Mouse (Mus musculus) liver, embryonic 12.5 days (tissue): Measurements from ENCODE around the gene Tfap2a. TPM values are rescaled to one million over a fixed set of nuclear protein-coding genes. Genes with fewer than 3 reads are reported as not detected.
A peak's percentile ranks its signal among the peaks of the same experiment; 100 is the strongest.

ENCODE experiments used
- ATAC-seq: fragments of 200-750 bp; cut with Nextera tagmentation; 2 replicates; pipeline ENCODE4 v1.8.0; 2017; ENCODE audit warnings: moderate number of reproducible peaks, mild to moderate bottlenecking, moderate library complexity
- H3K27ac ChIP-seq: fragments of 300-500 bp; sonication (generic); 2 replicates; pipeline ENCODE4 v1.5.1; 2016; ENCODE audit warnings: mild to moderate bottlenecking
- H3K27me3 ChIP-seq: fragments of 300-500 bp; sonication (generic); replicated peaks from 2 replicates; pipeline ENCODE4 v1.6.1; 2016; ENCODE audit warnings: mild to moderate bottlenecking, moderate library complexity
- H3K36me3 ChIP-seq: fragments of 300-500 bp; sonication (generic); 2 replicates; pipeline ENCODE4 v1.6.1; 2016; ENCODE audit warnings: mild to moderate bottlenecking, moderate library complexity
- H3K4me1 ChIP-seq: fragments of 300-500 bp; sonication (generic); 2 replicates; pipeline ENCODE4 v1.6.1; 2016
- H3K4me2 ChIP-seq: fragments of 300-500 bp; sonication (generic); 2 replicates; pipeline ENCODE4 v1.6.1; 2016; ENCODE audit warnings: mild to moderate bottlenecking, moderate library complexity
- H3K4me3 ChIP-seq: fragments of 300-500 bp; sonication (generic); 2 replicates; pipeline ENCODE4 v1.5.1; 2016; ENCODE audit warnings: mild to moderate bottlenecking, moderate library complexity
- H3K9ac ChIP-seq: fragments of 300-500 bp; sonication (generic); 2 replicates; pipeline ENCODE4 v1.6.1; 2016; ENCODE audit warnings: mild to moderate bottlenecking, moderate library complexity
- H3K9me3 ChIP-seq: fragments of 300-500 bp; sonication (generic); replicated peaks from 2 replicates; pipeline ENCODE4 v1.6.1; 2016; ENCODE audit warnings: mild to moderate bottlenecking, moderate library complexity
- WGBS: fragments of 180-500 bp; shearing (Covaris S2); methylation state at CpG from one replicate; pipeline ENCODE4 v1.1.7; 2016; ENCODE audit not compliant: insufficient replicate concordance; 5-methylcytosine and 5-hydroxymethylcytosine counted together
- polyA plus RNA-seq: library from polyadenylated mRNA; unstranded; fragments of >200 nt; fragmentation: Nextera tagmentation; extraction: Ambion mirVana; gene quantifications from 2 replicates; pipeline ENCODE4 v1.2.1, GENCODE M21; 2016

Tfap2a gene
- polyA plus RNA-seq, result 0.07 TPM in 2 replicates

GRCm38 (mm10) chr13:40738196-40738880, at the start of gene Tfap2a:
Gene Tfap2a, minus strand, starts transcription at chr13:40738376.
- H3K9ac ChIP-seq, result no peak within 1 kb of the TSS
- peaks cover 4% of the 10 kb centered on the region; the same call in 1 of the 2 replicates for H3K4me1 ChIP-seq
- H3K27me3 ChIP-seq, result peaks cover 100% of the 10 kb centered on the region
- 3% methylated on average over 30 of the region's 30 CpGs for WGBS
- H3K27ac ChIP-seq, result no peak within 1 kb of the TSS
- H3K4me2 ChIP-seq, result no peak within 1 kb of the TSS
- ATAC-seq, result no peak
- H3K36me3 ChIP-seq, result no peaks in the 10 kb centered on the region
- H3K9me3 ChIP-seq, result no peaks in the 10 kb centered on the region
- no peak within 1 kb of the TSS for H3K4me3 ChIP-seq

- Histone ChIP-seq H3K36me3 (no peaks in the 10 kb centered on the region), H3K4me2 (no peak overlapping the region), H3K4me3 (no peak overlapping the region), H3K27me3 (no peaks in the 10 kb centered on the region), H3K27ac (no peak overlapping the region), H3K9me3 (no peaks in the 10 kb centered on the region), H3K4me1 (no peaks in the 10 kb centered on the region), H3K9ac (no peak overlapping the region)
- ATAC-seq, result no peak
- 36% methylated on average over 8 of the region's 8 CpGs for WGBS
Measured at GRCm38 (mm10) chr13:40784202-40784771, 46.1 kb upstream of the Tfap2a start.

GRCm38 (mm10) chr13:40757995-40758394, 19.8 kb upstream of the Tfap2a start:
- H3K27ac ChIP-seq, result no peak overlapping the region
- no peak overlapping the region for H3K9ac ChIP-seq
- H3K36me3 ChIP-seq, result no peaks in the 10 kb centered on the region
- no peaks in the 10 kb centered on the region for H3K27me3 ChIP-seq
- no peak overlapping the region for H3K4me3 ChIP-seq
- no peaks in the 10 kb centered on the region for H3K4me1 ChIP-seq
- H3K4me2 ChIP-seq, result no peak overlapping the region
- H3K9me3 ChIP-seq, result no peaks in the 10 kb centered on the region
- no peak for ATAC-seq

- Histone ChIP-seq H3K4me3 (no peak overlapping the region), H3K9ac (no peak overlapping the region), H3K4me2 (no peak overlapping the region), H3K9me3 (no peaks in the 10 kb centered on the region), H3K36me3 (no peaks in the 10 kb centered on the region), H3K4me1 (no peaks in the 10 kb centered on the region), H3K27ac (no peak overlapping the region), H3K27me3 (no peaks in the 10 kb centered on the region)
- WGBS, result 41% methylated on average over 7 of the region's 7 CpGs
- no peak for ATAC-seq
Measured at GRCm38 (mm10) chr13:40756356-40756755, 18.2 kb upstream of the Tfap2a start.

- peaks cover 19% of the 10 kb centered on the region; the same call in 1 of the 2 replicates for H3K27me3 ChIP-seq
- no peak for ATAC-seq
- no peak overlapping the region for H3K27ac ChIP-seq
- H3K4me2 ChIP-seq, result no peak overlapping the region
- no peaks in the 10 kb centered on the region for H3K9me3 ChIP-seq
- no peaks in the 10 kb centered on the region for H3K36me3 ChIP-seq
- H3K4me3 ChIP-seq, result no peak overlapping the region
- H3K4me1 ChIP-seq, result no peaks in the 10 kb centered on the region
- H3K9ac ChIP-seq, result no peak overlapping the region
- WGBS, result 86% methylated on average over 10 of the region's 10 CpGs
Measured at GRCm38 (mm10) chr13:40754091-40754490, 15.9 kb upstream of the Tfap2a start.

GRCm38 (mm10) chr13:40751889-40752288, 13.7 kb upstream of the Tfap2a start:
- no peak for ATAC-seq
- 58% methylated on average over 10 of the region's 10 CpGs for WGBS

GRCm38 (mm10) chr13:40749603-40749905, 11.4 kb upstream of the Tfap2a start:
- Histone ChIP-seq H3K27me3 (peaks cover 56% of the 10 kb centered on the region), H3K4me2 (no peak overlapping the region), H3K27ac (no peak overlapping the region), H3K4me3 (no peak overlapping the region), H3K9me3 (no peaks in the 10 kb centered on the region), H3K9ac (no peak overlapping the region), H3K36me3 (no peaks in the 10 kb centered on the region), H3K4me1 (no peaks in the 10 kb centered on the region)
- WGBS, result 45% methylated on average over 9 of the region's 9 CpGs
- ATAC-seq, result no peak

More at GRCm38 (mm10) chr13:40751889-40752288, 13.7 kb upstream of the Tfap2a start:
- Histone ChIP-seq H3K27me3 (peaks cover 35% of the 10 kb centered on the region; the same call in 1 of the 2 replicates), H3K4me3 (no peak overlapping the region), H3K9ac (no peak overlapping the region), H3K4me2 (no peak overlapping the region), H3K4me1 (no peaks in the 10 kb centered on the region), H3K36me3 (no peaks in the 10 kb centered on the region), H3K9me3 (no peaks in the 10 kb centered on the region), H3K27ac (no peak overlapping the region)

GRCm38 (mm10) chr13:40748785-40749602, 10.8 kb upstream of the Tfap2a start:
- Histone ChIP-seq H3K27ac (no peak overlapping the region), H3K4me1 (no peaks in the 10 kb centered on the region), H3K36me3 (no peaks in the 10 kb centered on the region), H3K4me3 (no peak overlapping the region), H3K9ac (no peak overlapping the region), H3K4me2 (0 out of 2 replicates have a peak overlapping the region, but pooled peaks have one; percentile 24), H3K9me3 (no peaks in the 10 kb centered on the region), H3K27me3 (peaks cover 62% of the 10 kb centered on the region)
- 13% methylated on average over 19 of the region's 19 CpGs for WGBS
- no peak for ATAC-seq

- Histone ChIP-seq H3K27me3 (peaks cover 92% of the 10 kb centered on the region), H3K4me1 (no peaks in the 10 kb centered on the region), H3K27ac (no peak overlapping the region), H3K4me2 (no peak overlapping the region), H3K36me3 (no peaks in the 10 kb centered on the region), H3K9me3 (no peaks in the 10 kb centered on the region), H3K4me3 (no peak overlapping the region), H3K9ac (no peak overlapping the region)
- ATAC-seq, result no peak
- WGBS, result 6% methylated on average over 19 of the region's 19 CpGs
Measured at GRCm38 (mm10) chr13:40744111-40744805, 6.1 kb upstream of the Tfap2a start.

- Histone ChIP-seq H3K4me1 (no peaks in the 10 kb centered on the region), H3K9ac (no peak overlapping the region), H3K27me3 (peaks cover 93% of the 10 kb centered on the region), H3K4me2 (no peak overlapping the region), H3K9me3 (no peaks in the 10 kb centered on the region), H3K4me3 (no peak overlapping the region), H3K36me3 (no peaks in the 10 kb centered on the region), H3K27ac (no peak overlapping the region)
- ATAC-seq, result no peak
- 12% methylated on average over 4 of the region's 4 CpGs for WGBS
Measured at GRCm38 (mm10) chr13:40743221-40743620, 5.0 kb upstream of the Tfap2a start.

GRCm38 (mm10) chr13:40741841-40742550, 3.8 kb upstream of the Tfap2a start:
- Histone ChIP-seq H3K27me3 (peaks cover 98% of the 10 kb centered on the region), H3K4me1 (no peaks in the 10 kb centered on the region), H3K9me3 (no peaks in the 10 kb centered on the region), H3K4me2 (no peak overlapping the region), H3K4me3 (no peak overlapping the region), H3K9ac (no peak overlapping the region), H3K36me3 (no peaks in the 10 kb centered on the region), H3K27ac (no peak overlapping the region)
- ATAC-seq, result no peak
- WGBS, result 5% methylated on average over 25 of the region's 25 CpGs
